12 mouse cellular contexts compared by ENCODE assay signal in genomic region chr1:146106882-146107281, GRCm38 (mm10).
DNase-seq lines count a peak whose midpoint lies in the region; ATAC-seq and TF ChIP-seq lines count a peak whose summit lies in the region.
"Had no signal": no experiment of that assay in that cellular context is flagged by ENCODE, and none has a peak within 500 bp of the region (broad histone marks: within the 10 kb centered on the region; RNA-seq: fewer than 3 reads in every experiment).

No protein-coding gene starts in this region.

- H3ac ChIP-seq in myocyte (ENCODE audit: control insufficient read depth, insufficient read length), result no peak overlapping the region

- 89% methylated on average over 12 of the region's 12 CpGs for WGBS in midbrain, embryonic 14.5 days
- WGBS in midbrain, embryonic 13.5 days, result 88% methylated on average over 12 of the region's 12 CpGs
- WGBS in liver, postnatal 0 days (ENCODE audit: insufficient replicate concordance), result 72% methylated on average over 12 of the region's 12 CpGs

- peaks cover 6% of the 10 kb centered on the region; the same call in 1 of the 2 replicates for H3K9me3 ChIP-seq in midbrain, embryonic 14.5 days (ENCODE audit: control insufficient read depth, low read length)
- H3K9me3 ChIP-seq in midbrain, embryonic 13.5 days, result peaks cover 7% of the 10 kb centered on the region; the same call in 1 of the 2 replicates
- H3K9me3 ChIP-seq in liver, postnatal 0 days (ENCODE audit: low read length), result no peaks in the 10 kb centered on the region
- H3K9me3 ChIP-seq: intestine, embryonic 15.5 days had no signal

- no peak overlapping the region for H3K4me2 ChIP-seq in midbrain, embryonic 14.5 days (ENCODE audit: low read length)
- H3K4me2 ChIP-seq in midbrain, embryonic 13.5 days (replicated peaks), result no peak overlapping the region
- no peak overlapping the region for H3K4me2 ChIP-seq in myocyte (ENCODE audit: low read depth)
- H3K4me2 ChIP-seq in liver, postnatal 0 days (ENCODE audit: low read depth, low read length), result no peak overlapping the region
- H3K4me2 ChIP-seq: intestine, embryonic 15.5 days; liver, embryonic 13.5 days had no signal

- no peak for TF ChIP-seq EP300 in liver, postnatal 0 days (IDR thresholded peaks at IDR 0.05; ENCODE audit: low read depth)

- no peak for TF ChIP-seq CTCF in liver, postnatal 0 days (IDR thresholded peaks at IDR 0.05; ENCODE audit: low read depth)

- H3K36me3 ChIP-seq in midbrain, embryonic 14.5 days (ENCODE audit: control insufficient read depth, insufficient read depth, low read length), result no peaks in the 10 kb centered on the region
- H3K36me3 ChIP-seq in midbrain, embryonic 13.5 days, result no peaks in the 10 kb centered on the region
- no peaks in the 10 kb centered on the region for H3K36me3 ChIP-seq in myocyte (ENCODE audit: control insufficient read depth, insufficient read depth)
- H3K36me3 ChIP-seq in liver, postnatal 0 days (replicated peaks; ENCODE audit: insufficient read depth, low read length), result no peaks in the 10 kb centered on the region
- H3K36me3 ChIP-seq: heart, embryonic 10.5 days; intestine, embryonic 15.5 days; liver, embryonic 13.5 days had no signal

- H3K27ac ChIP-seq in midbrain, embryonic 14.5 days (replicated peaks; ENCODE audit: low read depth, low read length), result no peak overlapping the region
- H3K27ac ChIP-seq in midbrain, embryonic 13.5 days, result no peak overlapping the region
- no peak overlapping the region for H3K27ac ChIP-seq in liver, postnatal 0 days (ENCODE audit: low read depth)
- H3K27ac ChIP-seq: heart, embryonic 10.5 days; intestine, embryonic 15.5 days; liver, embryonic 13.5 days had no signal

- no peaks in the 10 kb centered on the region for H3K79me2 ChIP-seq in myocyte (ENCODE audit: control insufficient read depth, insufficient read depth)

- TF ChIP-seq POLR2A in myocyte (IDR thresholded peaks at IDR 0.05; ENCODE audit: insufficient read length, low read depth), result no peak

- no peak overlapping the region for H3K9ac ChIP-seq in midbrain, embryonic 14.5 days (replicated peaks; ENCODE audit: low read length)
- H3K9ac ChIP-seq in midbrain, embryonic 13.5 days (replicated peaks), result no peak overlapping the region
- H3K9ac ChIP-seq in liver, postnatal 0 days (replicated peaks), result no peak overlapping the region
- H3K9ac ChIP-seq: intestine, embryonic 15.5 days; liver, embryonic 13.5 days had no signal

- no peak for ATAC-seq in midbrain, embryonic 14.5 days (ENCODE audit: low FRiP score, low TSS enrichment)
- no peak for ATAC-seq in midbrain, embryonic 13.5 days
- no peak for ATAC-seq in liver, postnatal 0 days
- ATAC-seq: intestine, embryonic 15.5 days had no signal

- no peak overlapping the region for H3K4me3 ChIP-seq in midbrain, embryonic 14.5 days (replicated peaks; ENCODE audit: low read depth, low read length)
- no peak overlapping the region for H3K4me3 ChIP-seq in midbrain, embryonic 13.5 days (replicated peaks)
- H3K4me3 ChIP-seq in myocyte, result no peak overlapping the region
- H3K4me3 ChIP-seq in liver, postnatal 0 days (ENCODE audit: low read depth, low read length), result no peak overlapping the region
- H3K4me3 ChIP-seq: heart, embryonic 10.5 days; intestine, embryonic 15.5 days; liver, embryonic 13.5 days had no signal

- H3K4me1 ChIP-seq in midbrain, embryonic 14.5 days (ENCODE audit: control insufficient read depth, insufficient read depth, low read length), result no peaks in the 10 kb centered on the region
- no peaks in the 10 kb centered on the region for H3K4me1 ChIP-seq in midbrain, embryonic 13.5 days (replicated peaks)
- no peaks in the 10 kb centered on the region for H3K4me1 ChIP-seq in liver, postnatal 0 days (ENCODE audit: insufficient read depth)
- H3K4me1 ChIP-seq: heart, embryonic 10.5 days; intestine, embryonic 15.5 days; liver, embryonic 13.5 days had no signal

- no peaks in the 10 kb centered on the region for H3K27me3 ChIP-seq in midbrain, embryonic 14.5 days (ENCODE audit: control insufficient read depth, insufficient read depth, low read length)
- H3K27me3 ChIP-seq in midbrain, embryonic 13.5 days, result no peaks in the 10 kb centered on the region
- H3K27me3 ChIP-seq in myocyte (ENCODE audit: control insufficient read depth, insufficient read depth, insufficient read length), result no peaks in the 10 kb centered on the region
- H3K27me3 ChIP-seq in liver, postnatal 0 days (ENCODE audit: insufficient read depth, low read length), result no peaks in the 10 kb centered on the region
- H3K27me3 ChIP-seq: intestine, embryonic 15.5 days; liver, embryonic 13.5 days had no signal

- peak; percentile 20 for DNase-seq in midbrain, embryonic 14.5 days
- peak; percentile 66 for DNase-seq in NIH3T3 (ENCODE audit: low read depth)
- peak; percentile 74 for DNase-seq in embryo, embryonic 11 days
- DNase-seq in liver, postnatal 0 days, result no peak
- no peak for DNase-seq in left cerebral cortex, adult 11 months (ENCODE audit: low spot score)
- no peak for DNase-seq in spleen, postnatal 4 days (ENCODE audit: low spot score in 2 of 2)
- DNase-seq: liver, embryonic 13.5 days; thymus, postnatal 36 days had no signal

TF ChIP-seq in myocyte, 11 proteins besides CTCF, POLR2A, EP300 and RAD21:
- TF ChIP-seq USF1 (IDR thresholded peaks at IDR 0.05; ENCODE audit: low read depth) (no peak), TCF12 (IDR thresholded peaks at IDR 0.05; ENCODE audit: insufficient read depth, poor library complexity, severe bottlenecking) (no peak), MYOD1 (IDR thresholded peaks at IDR 0.05; ENCODE audit: control insufficient read depth in 1 of 3, insufficient read length in 2 of 3, low read depth in 2 of 3) (no peak), TCF3 (IDR thresholded peaks at IDR 0.05; ENCODE audit: insufficient read length, low read depth) (no peak), REST (IDR thresholded peaks at IDR 0.05; ENCODE audit: insufficient read depth, insufficient read length) (peak; percentile 66), E2F4 (IDR thresholded peaks at IDR 0.05; ENCODE audit: insufficient read depth) (no peak), MAX (IDR thresholded peaks at IDR 0.05; ENCODE audit: low read depth) (peak; percentile 85)

Comparison
In these comparisons a context has a peak if more than half of its experiments do, and no peak if none do; other contexts are left out.
1. DNase-seq: peak in midbrain, embryonic 14.5 days (single experiment), NIH3T3 (single experiment) and embryo, embryonic 11 days (single experiment); none in liver, postnatal 0 days (single experiment), left cerebral cortex, adult 11 months (single experiment) and spleen, postnatal 4 days (0 of 2).